Mouse (Mus musculus) embryonic facial prominence, embryonic 14.5 days (tissue): ENCODE measurements around the gene Guca1a. TPM values are rescaled to one million over a fixed set of nuclear protein-coding genes. Genes with fewer than 3 reads are reported as not detected.

Experiments used
- ATAC-seq: fragments of 200-750 bp; cut with Nextera tagmentation; 2 replicates; pipeline ENCODE4 v1.8.0; 2017; ENCODE audit warnings: low read depth, moderate number of reproducible peaks, moderate TSS enrichment
- DNase-seq: peaks from one replicate; pipeline ENCODE4 v3.0.0-alpha.2; 2015; ENCODE audit warnings: low spot score
- H3K27ac ChIP-seq: fragments of 300-500 bp; sonication (generic); replicated peaks from 2 replicates; pipeline ENCODE4 v1.5.1; 2014; ENCODE audit warnings: low read depth, mild to moderate bottlenecking, low read length, moderate library complexity
- H3K27me3 ChIP-seq: fragments of 300-500 bp; sonication (generic); replicated peaks from 2 replicates; pipeline ENCODE4 v1.6.1; 2014; ENCODE audit warnings: low read length; ENCODE audit not compliant: control insufficient read depth, insufficient read depth
- H3K36me3 ChIP-seq: fragments of 300-500 bp; sonication (generic); 2 replicates; pipeline ENCODE4 v1.6.1; 2014; ENCODE audit warnings: low read length, mixed read lengths; ENCODE audit not compliant: control insufficient read depth, insufficient read depth
- H3K4me1 ChIP-seq: fragments of 300-500 bp; sonication (generic); 2 replicates; pipeline ENCODE4 v1.6.1; 2014; ENCODE audit warnings: antibody characterized with exemption, low read length; ENCODE audit not compliant: control insufficient read depth, insufficient read depth
- H3K4me2 ChIP-seq: fragments of 300-500 bp; sonication (generic); 2 replicates; pipeline ENCODE4 v1.6.1; 2014; ENCODE audit warnings: low read depth, mild to moderate bottlenecking, low read length, moderate library complexity, mixed read lengths
- H3K4me3 ChIP-seq: fragments of 300-500 bp; sonication (generic); 2 replicates; pipeline ENCODE4 v1.5.1; 2014; ENCODE audit warnings: low read depth, mild to moderate bottlenecking, low read length
- H3K9ac ChIP-seq: fragments of 300-500 bp; sonication (generic); 2 replicates; pipeline ENCODE4 v1.6.1; 2014; ENCODE audit warnings: low read depth, mild to moderate bottlenecking, low read length, moderate library complexity, mixed read lengths
- H3K9me3 ChIP-seq: fragments of 300-500 bp; sonication (generic); 2 replicates; pipeline ENCODE4 v1.6.1; 2016; ENCODE audit warnings: low read length; ENCODE audit not compliant: control insufficient read depth
- WGBS: fragments of 180-500 bp; shearing (Covaris S2); extraction: QIAGEN DNeasy Blood & Tissue Kit; methylation state at CpG from one replicate; pipeline ENCODE4 v1.1.7; 2014; 5-methylcytosine and 5-hydroxymethylcytosine counted together
- polyA plus RNA-seq: library from polyadenylated mRNA; unstranded; fragments of >200 nt; fragmentation: Nextera tagmentation; extraction: Ambion mirVana; gene quantifications from 2 replicates; pipeline ENCODE4 v1.2.1, GENCODE M21; 2014

Gene Guca1a
- polyA plus RNA-seq, 1 experiment from 2014 or later = 5.7 TPM

DNA sequence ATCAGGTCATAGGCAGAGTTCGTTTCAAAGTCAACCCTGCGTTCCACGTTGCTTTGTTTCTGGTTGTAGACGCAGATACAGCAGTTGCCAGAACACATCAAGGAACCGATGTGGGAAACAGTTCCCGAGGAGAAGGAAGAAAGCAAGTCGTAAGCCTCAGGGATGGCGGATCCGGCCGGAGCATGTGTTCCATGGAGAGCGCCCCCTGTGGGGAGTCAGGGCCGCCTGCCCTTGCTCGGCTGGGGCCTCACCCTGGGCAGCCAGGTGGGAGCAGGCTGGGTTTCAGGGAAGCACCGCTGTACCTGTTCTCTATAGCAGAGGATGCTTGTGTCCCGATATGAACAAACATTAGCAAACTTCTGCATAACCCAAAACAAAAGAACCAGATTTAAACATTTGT, 22.3 kb downstream of the Guca1a start:
- WGBS = 83% methylated on average over 15 of the region's 15 CpGs
- no peak overlapping the region for H3K4me3 ChIP-seq
- H3K27ac ChIP-seq = no peak overlapping the region
- no peaks in the 10 kb centered on the region for H3K4me1 ChIP-seq
- DNase-seq (no peak), ATAC-seq (no peak)
- H3K9me3 ChIP-seq = no peaks in the 10 kb centered on the region
- no peaks in the 10 kb centered on the region for H3K27me3 ChIP-seq
- H3K36me3 ChIP-seq = peaks cover 72% of the 10 kb centered on the region
- no peak overlapping the region for H3K9ac ChIP-seq
- H3K4me2 ChIP-seq = no peak overlapping the region

DNA sequence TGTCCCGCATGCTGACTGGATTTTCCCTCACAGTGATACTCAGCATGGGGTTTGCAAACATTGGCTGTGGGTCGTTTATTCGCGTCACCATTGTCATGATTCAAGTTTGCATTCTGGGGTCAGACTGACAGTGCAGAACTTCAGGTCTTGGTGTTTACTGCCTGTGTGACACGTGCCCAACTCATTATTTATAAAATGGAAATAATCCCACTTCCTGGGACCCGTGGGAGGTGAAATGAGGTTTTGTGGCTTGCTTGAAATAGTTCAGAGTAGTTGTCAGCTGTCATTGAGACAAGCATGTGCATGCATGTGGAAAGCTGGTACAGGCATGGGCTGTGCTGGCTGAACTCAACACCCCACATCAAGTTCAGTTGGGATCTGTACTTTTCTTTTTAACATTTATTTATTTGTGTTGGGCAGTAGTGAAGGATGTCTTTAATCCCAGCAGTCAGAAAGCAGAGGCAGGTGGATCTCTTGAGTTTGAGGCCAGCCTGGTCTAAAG, 23.6 kb downstream of the Guca1a start:
- Histone ChIP-seq H3K36me3 (peaks cover 85% of the 10 kb centered on the region), H3K9me3 (no peaks in the 10 kb centered on the region), H3K9ac (no peak overlapping the region), H3K4me2 (no peak overlapping the region), H3K4me3 (no peak overlapping the region), H3K27me3 (no peaks in the 10 kb centered on the region), H3K27ac (no peak overlapping the region), H3K4me1 (no peaks in the 10 kb centered on the region)
- DNase-seq = no peak
- ATAC-seq = no peak
- 92% methylated on average over 6 of the region's 6 CpGs for WGBS

DNA sequence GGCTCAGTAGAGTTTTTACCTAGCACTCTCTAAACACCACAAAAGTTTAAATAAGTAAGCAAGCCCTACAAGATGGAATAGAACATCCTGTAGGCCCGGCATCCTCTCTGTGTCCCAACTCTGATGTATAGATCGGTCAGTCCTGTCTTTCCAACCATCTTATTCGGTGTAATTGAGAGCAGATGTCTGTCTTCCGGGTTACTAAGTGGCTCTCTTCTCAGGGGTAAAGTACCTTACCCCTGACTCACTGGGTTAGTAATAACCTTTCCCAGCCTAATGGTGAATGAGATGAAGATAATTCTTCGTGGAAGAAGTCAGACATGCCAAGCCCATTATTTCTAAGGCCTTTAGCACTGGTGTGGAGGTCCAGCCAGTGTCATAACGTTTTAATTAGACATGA, 26.4 kb downstream of the Guca1a start:
- Histone ChIP-seq H3K9ac (no peak overlapping the region), H3K9me3 (no peaks in the 10 kb centered on the region), H3K4me2 (no peak overlapping the region), H3K4me1 (no peaks in the 10 kb centered on the region), H3K36me3 (peaks cover 67% of the 10 kb centered on the region), H3K4me3 (no peak overlapping the region), H3K27me3 (no peaks in the 10 kb centered on the region), H3K27ac (no peak overlapping the region)
- WGBS = 52% methylated on average over 6 of the region's 6 CpGs
- ATAC-seq (no peak), DNase-seq (no peak)

DNA sequence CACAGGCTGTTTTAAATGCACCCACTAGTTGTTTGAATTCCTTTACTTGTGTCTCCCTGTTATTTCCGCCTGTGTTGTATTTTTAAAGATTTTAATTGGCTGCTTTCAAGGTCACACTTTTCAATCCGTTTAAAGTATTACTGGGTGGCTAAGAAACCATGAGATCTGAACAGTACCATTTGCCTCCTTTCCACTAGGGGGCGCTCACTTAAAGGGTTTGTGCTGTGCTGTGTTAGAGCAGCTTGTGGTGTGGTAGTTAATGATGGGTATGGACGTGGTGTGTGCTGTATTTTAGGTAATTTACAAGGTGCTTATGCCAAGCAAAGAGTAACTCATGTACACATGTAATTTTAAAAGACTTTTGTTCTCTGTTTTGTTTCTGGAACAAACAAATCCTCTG, 28.9 kb downstream of the Guca1a start:
- Histone ChIP-seq H3K9ac (no peak overlapping the region), H3K4me1 (no peaks in the 10 kb centered on the region), H3K4me3 (no peak overlapping the region), H3K27ac (no peak overlapping the region), H3K27me3 (no peaks in the 10 kb centered on the region), H3K4me2 (no peak overlapping the region), H3K36me3 (peaks cover 44% of the 10 kb centered on the region), H3K9me3 (no peaks in the 10 kb centered on the region)
- peak; percentile 74; the same call in 1 of the 2 replicates for ATAC-seq
- peak; percentile 77 for DNase-seq
- 11% methylated on average over 4 of the region's 4 CpGs for WGBS

DNA sequence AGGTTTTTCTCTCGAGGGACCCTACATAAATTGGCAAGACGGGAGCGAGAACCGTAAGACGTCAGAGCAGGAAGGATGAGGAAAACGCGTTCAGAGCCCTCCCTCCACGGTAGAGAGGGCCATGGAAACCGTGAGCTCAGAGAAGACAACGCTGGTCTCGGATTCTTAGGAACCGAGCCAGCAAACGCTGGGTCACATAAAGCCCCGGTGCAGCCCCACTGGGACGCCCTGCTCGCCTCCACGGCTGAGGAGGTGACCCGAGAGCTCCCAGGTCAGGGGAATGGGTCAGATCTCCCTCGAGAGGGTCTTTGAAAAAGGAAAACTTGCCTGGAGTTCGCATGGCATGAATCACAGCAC, 31.3 kb downstream of the Guca1a start:
- H3K27me3 ChIP-seq = no peaks in the 10 kb centered on the region
- WGBS = 1% methylated on average over 20 of the region's 20 CpGs
- H3K27ac ChIP-seq = peak overlapping the region; percentile 63
- H3K4me3 ChIP-seq = peak overlapping the region; percentile 90
- H3K36me3 ChIP-seq = peaks cover 21% of the 10 kb centered on the region
- peak overlapping the region; percentile 71 for H3K4me2 ChIP-seq
- peak overlapping the region; percentile 72 for H3K9ac ChIP-seq
- ATAC-seq (peak; percentile 56), DNase-seq (no peak)
- H3K9me3 ChIP-seq = no peaks in the 10 kb centered on the region
- H3K4me1 ChIP-seq = no peaks in the 10 kb centered on the region

DNA sequence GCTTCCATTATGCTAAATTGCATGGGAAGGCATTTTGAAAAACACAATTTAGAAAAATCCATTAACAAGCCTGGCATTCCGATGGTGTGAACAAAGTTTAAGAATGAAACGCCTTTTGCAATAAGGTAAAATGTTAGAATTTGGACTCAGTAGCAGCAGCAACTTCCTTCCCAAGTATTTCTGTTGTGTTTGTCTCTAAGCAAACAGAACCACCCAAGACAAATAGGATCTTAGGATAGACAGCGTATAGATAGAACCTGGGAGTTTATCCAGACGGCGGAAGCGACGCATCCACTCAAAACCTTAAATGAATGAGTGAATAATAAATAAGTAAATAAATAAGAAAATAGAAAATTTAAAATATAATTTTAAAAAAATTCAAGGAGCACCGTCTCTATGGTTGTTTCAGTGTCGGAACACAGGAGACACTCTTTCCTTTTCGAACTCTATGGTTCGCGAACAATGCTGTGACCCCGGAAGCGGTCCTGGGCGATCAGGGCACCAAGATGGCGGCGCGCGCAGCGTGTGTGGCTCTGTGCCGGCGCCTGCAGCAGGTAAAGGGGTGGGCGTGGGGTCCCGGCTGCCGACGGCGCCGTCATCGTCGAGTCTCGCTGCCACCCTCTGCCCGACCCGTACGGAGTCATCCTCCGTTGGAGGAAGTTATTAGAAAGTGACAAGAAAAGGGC, 31.8 kb downstream of the Guca1a start, which contains the start of gene Mrps10:
TSS of gene Mrps10 (plus strand) at position 487 of the 686 bp plus-strand sequence.
- DNase-seq = peak; percentile 96
- WGBS = 5% methylated on average over 35 of the region's 35 CpGs

DNA sequence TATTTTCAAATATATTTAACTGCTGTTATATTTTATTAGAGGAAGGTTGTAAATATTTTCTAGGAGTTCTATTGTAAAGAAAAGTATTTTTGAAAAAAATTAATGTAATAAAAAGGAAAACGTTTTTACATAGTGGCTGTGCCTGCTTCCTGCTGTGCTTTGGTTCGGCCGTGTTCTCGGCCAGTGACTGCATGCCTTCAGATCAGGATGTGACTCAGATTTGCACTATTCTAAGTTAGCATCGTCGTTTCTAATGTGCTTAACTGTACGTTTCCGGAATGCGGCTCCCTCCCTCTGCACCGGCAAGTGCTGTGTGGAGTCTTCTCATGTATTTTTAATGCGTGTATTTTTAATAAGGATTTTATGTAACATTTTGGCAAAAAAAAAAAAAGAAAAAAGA, 39.0 kb downstream of the Guca1a start:
- ATAC-seq (no peak), DNase-seq (no peak)
- no peaks in the 10 kb centered on the region for H3K4me1 ChIP-seq
- WGBS = 80% methylated on average over 11 of the region's 11 CpGs
- no peak overlapping the region for H3K4me2 ChIP-seq
- no peak overlapping the region for H3K4me3 ChIP-seq
- H3K27ac ChIP-seq = no peak overlapping the region
- no peaks in the 10 kb centered on the region for H3K9me3 ChIP-seq
- H3K27me3 ChIP-seq = no peaks in the 10 kb centered on the region
- peaks cover 45% of the 10 kb centered on the region for H3K36me3 ChIP-seq
- no peak overlapping the region for H3K9ac ChIP-seq

More for the DNA sequence above, 31.8 kb downstream of the Guca1a start, which contains the start of gene Mrps10:
- Histone ChIP-seq H3K4me2 (peak within 1 kb of the TSS; percentile 71), H3K4me1 (no peaks in the 10 kb centered on the region), H3K4me3 (peak within 1 kb of the TSS; percentile 90), H3K9me3 (no peaks in the 10 kb centered on the region), H3K27me3 (no peaks in the 10 kb centered on the region), H3K36me3 (peaks cover 16% of the 10 kb centered on the region), H3K9ac (peak within 1 kb of the TSS; percentile 72), H3K27ac (peak within 1 kb of the TSS; percentile 63)
- ATAC-seq = peak; percentile 93

DNA sequence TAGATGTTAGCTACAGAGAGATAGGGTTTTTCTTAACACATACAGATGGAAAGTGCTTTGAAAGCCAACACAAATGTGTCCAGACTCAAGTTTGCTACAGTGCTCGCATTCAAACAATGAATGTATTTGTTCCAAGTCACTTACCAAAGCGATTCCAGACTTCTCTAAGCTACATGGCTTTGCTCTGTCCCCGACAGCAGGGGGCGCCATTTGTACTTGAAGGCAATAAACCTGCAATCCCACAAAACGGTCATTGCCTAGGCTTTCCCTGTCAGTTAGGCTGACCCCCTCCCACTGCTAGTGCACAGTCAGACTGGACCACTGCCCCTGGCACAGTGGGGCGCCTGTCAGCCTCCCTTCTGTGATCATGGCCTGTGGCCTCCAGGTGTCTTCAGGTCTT, 40.4 kb downstream of the Guca1a start:
- WGBS = 44% methylated on average over 6 of the region's 6 CpGs
- 0 out of 2 replicates have a peak, but pooled peaks cover 2% of the 10 kb centered on the region for H3K9me3 ChIP-seq
- no peak overlapping the region for H3K27ac ChIP-seq
- peak; percentile 36 for DNase-seq
- no peak overlapping the region for H3K4me2 ChIP-seq
- H3K4me1 ChIP-seq = no peaks in the 10 kb centered on the region
- H3K4me3 ChIP-seq = no peak overlapping the region
- ATAC-seq = no peak
- H3K27me3 ChIP-seq = no peaks in the 10 kb centered on the region
- H3K36me3 ChIP-seq = peaks cover 59% of the 10 kb centered on the region
- no peak overlapping the region for H3K9ac ChIP-seq
